8 mouse cellular contexts compared by ENCODE assay signal in genomic region chr2:91921181-91921789, GRCm38 (mm10). TPM values are rescaled to one million over a fixed set of nuclear protein-coding genes. Genes with fewer than 3 reads are reported as not detected.
DNase-seq lines count a peak whose midpoint lies in the region; ATAC-seq lines count a peak whose summit lies in the region.

No protein-coding gene starts in this region.

- H3K36me3 ChIP-seq in heart, embryonic 14.5 days (ENCODE audit: control insufficient read depth, insufficient read depth, low read length), result peaks cover 24% of the 10 kb centered on the region

- H3K9me3 ChIP-seq in heart, embryonic 14.5 days (ENCODE audit: control insufficient read depth, low read length), result no peaks in the 10 kb centered on the region

- peaks cover 49% of the 10 kb centered on the region for H3K27me3 ChIP-seq in heart, embryonic 14.5 days (ENCODE audit: control insufficient read depth, insufficient read depth, low read length)

- no peak overlapping the region; the same call in 1 of the 2 replicates for H3K9ac ChIP-seq in heart, embryonic 14.5 days (ENCODE audit: low read length)

- DNase-seq in urinary bladder, postnatal 25 days (ENCODE audit: low spot score), result peak; percentile 74
- no peak for DNase-seq in urinary bladder, postnatal 10 days (ENCODE audit: low spot score)
- DNase-seq in embryo, embryonic 11 days, result peak; percentile 75
- peak; percentile 92 for DNase-seq in kidney, postnatal 10 days
- DNase-seq in lung, postnatal 4 days, result peak; percentile 74 to 81
- peak; percentile 63 for DNase-seq in retina, postnatal 1 day
- no peak for DNase-seq in cerebellum, adult 11 months

- WGBS in heart, embryonic 14.5 days, result 2% methylated on average over 31 of the region's 31 CpGs

- H3K27ac ChIP-seq in heart, embryonic 14.5 days (replicated peaks in 1 of 2; ENCODE audit: control insufficient read depth in 1 of 2, insufficient read depth in 1 of 2, low read depth in 2 of 2, low read length in 2 of 2), result no peak overlapping the region

- H3K4me2 ChIP-seq in heart, embryonic 14.5 days (ENCODE audit: low read length), result peak overlapping the region; percentile 90

- H3K4me3 ChIP-seq in heart, embryonic 14.5 days (ENCODE audit: control insufficient read depth in 1 of 2, insufficient read depth in 1 of 2, low read depth in 1 of 2, low read length in 2 of 2), result peak overlapping the region; percentile 52 to 58

- no peak; the same call in 1 of the 2 replicates for ATAC-seq in heart, embryonic 14.5 days (ENCODE audit: insufficient number of reproducible peaks, insufficient read depth, low FRiP score, low read depth)

- H3K4me1 ChIP-seq in heart, embryonic 14.5 days (ENCODE audit: control insufficient read depth in 2 of 2, insufficient read depth in 2 of 2, low read length in 2 of 2), result peaks cover 14 to 15% of the 10 kb centered on the region in 2 experiments

RNA-seq across cellular contexts. Expression of gene Chrm4, which starts 5.8 kb away (rescaled TPM):
- not detected in 2 replicates for polyA plus RNA-seq in heart, embryonic 14.5 days (2014; fragmentation: Nextera tagmentation; extraction: Ambion mirVana)

RNA-seq across cellular contexts. Expression of gene Mdk, which starts 10.8 kb away (rescaled TPM):
- polyA plus RNA-seq in heart, embryonic 14.5 days (2014; fragmentation: Nextera tagmentation; extraction: Ambion mirVana), result 352 and 435 TPM in 2 replicates

RNA-seq across cellular contexts. Expression of gene Gm9821, which starts 24.2 kb away (rescaled TPM):
- polyA plus RNA-seq in heart, embryonic 14.5 days (2014; fragmentation: Nextera tagmentation; extraction: Ambion mirVana), result 2.8 and 3.5 TPM in 2 replicates

RNA-seq across cellular contexts. Expression of gene Dgkz, which starts 54.4 kb away (rescaled TPM):
- 47.8 and 48.2 TPM in 2 replicates for polyA plus RNA-seq in heart, embryonic 14.5 days (2014; fragmentation: Nextera tagmentation; extraction: Ambion mirVana)

Comparison
In these comparisons a context has a peak if more than half of its experiments do, and no peak if none do; other contexts are left out.
1. DNase-seq: peak in urinary bladder, postnatal 25 days (single experiment), embryo, embryonic 11 days (single experiment), kidney, postnatal 10 days (single experiment), lung, postnatal 4 days (2 of 2) and retina, postnatal 1 day (single experiment); none in urinary bladder, postnatal 10 days (single experiment) and cerebellum, adult 11 months (single experiment).